Mouse (Mus musculus): Measurements from ENCODE around the gene Lce1l. TPM values are rescaled to one million over a fixed set of nuclear protein-coding genes. Genes with fewer than 3 reads are reported as not detected.
"Not testable (repeated sequence)": the region's sequence is repeated elsewhere in the genome, so short reads cannot be mapped to it uniquely, and the experiment has no call there.

Gene Lce1l
- not detected in 2 replicates for polyA plus RNA-seq (2012)

DNA sequence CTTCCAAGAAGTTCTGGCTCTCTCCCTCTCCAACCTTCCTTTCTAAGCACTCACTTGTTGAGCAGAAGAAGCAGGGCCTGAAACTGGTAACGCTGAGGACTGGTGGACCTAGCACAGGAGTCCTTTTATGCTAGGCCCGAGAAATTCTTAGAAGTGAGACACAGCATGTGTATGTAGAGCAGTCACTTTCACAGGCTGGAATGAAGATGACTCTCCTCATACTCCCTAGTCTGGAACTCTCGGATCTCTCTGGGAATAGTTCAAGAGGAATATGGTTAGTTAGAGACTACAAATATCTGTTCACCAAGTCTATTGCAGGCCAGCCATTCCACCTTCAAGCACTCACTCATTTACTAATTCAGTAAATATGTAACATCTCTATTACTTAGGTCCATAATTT is at the start of gene Lce1l:
Gene Lce1l (minus strand): TSS at position 101 of the 400 bp plus-strand sequence.
- no peak for TF ChIP-seq TAL1 (IDR thresholded peaks at IDR 0.05; ENCODE audit: low read length)
- no peak for TF ChIP-seq GATA1 (IDR thresholded peaks at IDR 0.05; ENCODE audit: low read length)
- H3K27me3 ChIP-seq (ENCODE audit: control insufficient read depth) = no peaks in the 10 kb centered on the region
- no peaks in the 10 kb centered on the region for H3K36me3 ChIP-seq (ENCODE audit: control insufficient read depth)

DNA sequence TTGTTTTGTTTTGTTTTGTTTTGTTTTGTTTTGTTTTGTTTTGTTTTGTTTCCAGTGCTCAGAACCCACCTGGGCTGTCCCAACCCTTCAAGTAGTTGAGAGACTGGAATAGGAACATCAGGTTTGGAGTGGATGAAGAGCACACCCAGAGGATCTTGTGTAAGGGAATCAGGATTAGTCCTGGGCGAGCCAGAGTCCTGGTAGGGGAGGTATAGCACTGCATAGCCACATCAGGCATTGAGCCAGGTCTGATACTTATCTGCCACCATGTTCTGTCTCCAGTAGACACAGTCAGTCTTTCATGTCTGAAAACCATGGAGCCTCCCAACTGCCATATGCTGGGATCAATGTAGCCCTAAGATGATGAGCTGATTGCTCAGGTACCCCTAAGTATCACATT is 43.4 kb upstream of the Lce1l start:
- Histone ChIP-seq H3K9me3 (ENCODE audit: control insufficient read depth, low read length) (no peaks in the 10 kb centered on the region), H3K36me3 (ENCODE audit: control insufficient read depth) (no peaks in the 10 kb centered on the region), H3K27me3 (ENCODE audit: control insufficient read depth) (no peaks in the 10 kb centered on the region), H3K4me3 (replicated peaks) (no peak overlapping the region), H3K4me1 (ENCODE audit: control insufficient read depth) (no peaks in the 10 kb centered on the region)
- no peak for TF ChIP-seq TAL1 (IDR thresholded peaks at IDR 0.05; ENCODE audit: low read length)
- TF ChIP-seq GATA1 (IDR thresholded peaks at IDR 0.05; ENCODE audit: low read length) = no peak

More for the DNA sequence above, at the start of gene Lce1l:
- no peaks in the 10 kb centered on the region for H3K4me1 ChIP-seq (ENCODE audit: control insufficient read depth)
- H3K4me3 ChIP-seq (replicated peaks) = no peak within 1 kb of the TSS
- no peaks in the 10 kb centered on the region for H3K9me3 ChIP-seq (ENCODE audit: control insufficient read depth, low read length)

DNA sequence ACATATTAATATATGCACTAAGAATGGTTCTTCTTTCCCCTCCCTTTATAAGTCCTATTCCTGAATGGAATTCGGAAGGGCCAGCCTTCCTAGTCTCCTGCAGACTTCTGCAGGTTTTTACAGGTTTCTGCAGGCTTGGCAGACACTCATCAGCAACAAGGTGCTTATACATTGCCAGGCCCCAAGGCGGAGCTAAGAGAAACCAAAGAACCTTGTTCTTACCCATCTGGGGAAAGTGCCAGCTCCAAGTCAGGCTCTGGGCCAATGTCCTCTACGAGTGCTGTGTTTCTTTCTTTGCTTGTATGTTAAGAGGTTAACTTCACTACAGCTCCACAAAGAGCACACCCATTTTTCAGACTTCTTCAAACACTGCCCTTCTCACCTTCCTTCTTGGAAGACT is 43.0 kb upstream of the Lce1l start:
- no peaks in the 10 kb centered on the region for H3K4me1 ChIP-seq (ENCODE audit: control insufficient read depth)
- no peak overlapping the region for H3K4me3 ChIP-seq (replicated peaks)
- H3K9me3 ChIP-seq (ENCODE audit: control insufficient read depth, low read length) = no peaks in the 10 kb centered on the region
- no peaks in the 10 kb centered on the region for H3K36me3 ChIP-seq (ENCODE audit: control insufficient read depth)
- H3K27me3 ChIP-seq (ENCODE audit: control insufficient read depth) = no peaks in the 10 kb centered on the region
- no peak for TF ChIP-seq GATA1 (IDR thresholded peaks at IDR 0.05; ENCODE audit: low read length)
- TF ChIP-seq TAL1 (IDR thresholded peaks at IDR 0.05; ENCODE audit: low read length) = no peak

DNA sequence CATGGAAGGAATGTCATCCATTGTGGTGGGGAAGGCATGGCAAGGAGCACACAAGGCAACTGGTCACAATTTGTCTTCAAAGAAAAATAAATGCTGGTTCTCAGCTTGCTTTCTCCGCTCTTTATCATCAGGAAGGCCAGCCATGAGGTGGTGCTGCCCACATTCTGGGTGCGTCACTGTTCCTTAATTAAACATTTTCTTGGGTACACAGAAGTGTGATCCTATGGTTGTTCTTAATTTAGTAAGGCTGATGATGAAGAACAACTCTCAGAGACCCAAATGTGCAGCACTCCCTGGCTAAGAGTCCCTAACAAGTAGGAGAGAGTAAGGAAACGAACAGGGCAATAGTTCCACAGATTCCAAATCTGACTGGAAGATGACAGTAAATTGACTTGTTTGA is 23.1 kb upstream of the Lce1l start:
- Histone ChIP-seq H3K4me1 (ENCODE audit: control insufficient read depth) (no peaks in the 10 kb centered on the region), H3K4me3 (replicated peaks) (no peak overlapping the region), H3K27me3 (ENCODE audit: control insufficient read depth) (no peaks in the 10 kb centered on the region), H3K36me3 (ENCODE audit: control insufficient read depth) (no peaks in the 10 kb centered on the region), H3K9me3 (ENCODE audit: control insufficient read depth, low read length) (peaks cover 2% of the 10 kb centered on the region; the same call in 1 of the 2 replicates)
- TF ChIP-seq TAL1 (IDR thresholded peaks at IDR 0.05; ENCODE audit: low read length) = no peak
- TF ChIP-seq GATA1 (IDR thresholded peaks at IDR 0.05; ENCODE audit: low read length) = no peak

DNA sequence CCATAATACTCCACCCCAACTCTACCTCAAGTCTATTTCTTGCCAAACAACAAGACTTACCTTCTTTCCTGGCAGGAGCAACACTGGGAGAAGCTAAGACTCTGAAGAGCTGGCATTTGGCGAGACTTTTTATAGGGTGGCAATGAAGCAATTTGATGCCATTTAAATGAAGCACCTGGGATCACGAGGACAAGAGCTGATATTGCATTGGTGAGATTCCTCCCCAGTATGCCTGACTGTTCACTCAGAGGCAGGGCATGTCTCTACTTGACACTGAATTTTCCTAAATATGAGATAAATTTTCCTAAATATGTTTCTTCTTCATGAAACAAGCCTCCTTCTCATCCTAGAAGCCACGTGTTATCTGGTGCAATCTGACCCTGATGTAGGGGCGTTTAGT is 19.0 kb upstream of the Lce1l start, which contains the start of gene 2310050C09Rik:
Gene 2310050C09Rik (minus strand): TSS at position 101 of the 400 bp plus-strand sequence.
- no peak for TF ChIP-seq TAL1 (IDR thresholded peaks at IDR 0.05; ENCODE audit: low read length)
- TF ChIP-seq GATA1 (IDR thresholded peaks at IDR 0.05; ENCODE audit: low read length) = no peak
- Histone ChIP-seq H3K4me1 (ENCODE audit: control insufficient read depth) (no peaks in the 10 kb centered on the region), H3K4me3 (replicated peaks) (no peak within 1 kb of the TSS), H3K9me3 (ENCODE audit: control insufficient read depth, low read length) (peaks cover 7% of the 10 kb centered on the region), H3K36me3 (ENCODE audit: control insufficient read depth) (no peaks in the 10 kb centered on the region), H3K27me3 (ENCODE audit: control insufficient read depth) (no peaks in the 10 kb centered on the region)

DNA sequence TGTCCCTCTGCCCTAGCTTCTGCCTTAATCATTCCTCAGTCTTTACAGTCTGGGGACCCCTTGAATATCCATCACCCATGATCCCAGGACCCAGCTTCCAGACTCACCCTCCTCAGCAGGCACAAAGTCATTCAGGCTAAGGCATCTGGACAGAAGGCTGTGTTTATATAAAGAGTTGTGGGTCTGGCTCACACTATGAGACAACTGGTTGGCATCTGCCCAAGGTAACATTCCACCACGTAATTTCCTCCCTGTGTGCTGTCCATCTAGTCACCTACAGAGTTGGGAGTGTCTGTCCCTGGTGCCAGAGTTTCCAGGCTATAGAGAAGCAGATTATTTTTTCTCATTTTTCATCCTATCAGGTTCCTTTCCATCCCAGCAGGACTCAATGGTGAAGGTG is 24.0 kb downstream of the Lce1l start, which contains the start of gene Kprp:
Gene Kprp (minus strand): TSS at position 140 of the 400 bp plus-strand sequence.
- Histone ChIP-seq H3K4me3 (replicated peaks) (no peak within 1 kb of the TSS), H3K9me3 (ENCODE audit: control insufficient read depth, low read length) (peaks cover 19% of the 10 kb centered on the region), H3K36me3 (ENCODE audit: control insufficient read depth) (no peaks in the 10 kb centered on the region), H3K4me1 (ENCODE audit: control insufficient read depth) (no peaks in the 10 kb centered on the region), H3K27me3 (ENCODE audit: control insufficient read depth) (no peaks in the 10 kb centered on the region)
- TF ChIP-seq GATA1 (IDR thresholded peaks at IDR 0.05; ENCODE audit: low read length) (no peak), TAL1 (IDR thresholded peaks at IDR 0.05; ENCODE audit: low read length) (no peak)

DNA sequence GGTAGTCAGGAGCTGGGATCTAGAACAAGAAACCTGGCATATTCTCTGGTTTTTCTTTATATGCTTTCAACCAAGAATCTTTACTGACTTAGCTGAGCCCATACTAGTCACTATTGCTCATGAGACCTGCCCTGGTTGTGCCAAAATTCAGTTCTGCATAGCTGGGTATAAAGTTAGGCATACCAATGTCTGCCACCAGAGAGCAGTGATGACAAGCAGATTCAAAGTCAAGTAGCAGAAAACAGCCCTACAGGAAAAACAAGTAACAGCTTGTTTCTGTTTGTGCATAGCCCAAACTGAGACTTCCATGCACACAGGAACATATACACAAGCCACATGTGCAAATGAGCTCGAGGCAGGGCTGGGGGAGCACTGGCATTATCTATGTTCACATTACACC is 25.3 kb downstream of the Lce1l start:
- Histone ChIP-seq H3K36me3 (ENCODE audit: control insufficient read depth) (no peaks in the 10 kb centered on the region), H3K4me1 (ENCODE audit: control insufficient read depth) (no peaks in the 10 kb centered on the region), H3K4me3 (replicated peaks) (no peak overlapping the region), H3K27me3 (ENCODE audit: control insufficient read depth) (no peaks in the 10 kb centered on the region), H3K9me3 (ENCODE audit: control insufficient read depth, low read length) (peaks cover 19% of the 10 kb centered on the region)
- TF ChIP-seq TAL1 (IDR thresholded peaks at IDR 0.05; ENCODE audit: low read length) (no peak), GATA1 (IDR thresholded peaks at IDR 0.05; ENCODE audit: low read length) (no peak)

DNA sequence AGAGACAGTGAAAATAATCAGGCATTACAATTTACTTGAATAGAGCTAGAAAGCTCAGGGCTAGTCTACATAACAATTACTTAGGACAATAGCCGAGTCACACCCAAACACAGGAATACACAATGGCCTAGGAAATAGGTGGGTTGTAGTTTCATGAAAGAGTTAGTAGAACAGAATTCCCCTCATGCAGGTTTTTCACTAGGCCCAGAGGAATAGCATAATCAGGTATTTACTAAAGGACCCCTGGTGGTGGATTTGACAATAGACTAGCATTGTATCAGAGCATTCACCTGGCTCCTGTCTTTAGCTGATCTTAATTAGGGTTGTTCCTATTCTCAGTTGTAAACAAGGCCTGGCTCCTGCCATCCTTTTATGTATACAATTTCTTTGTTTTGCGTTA is 35.0 kb downstream of the Lce1l start:
- not testable (repeated sequence) for H3K4me1 ChIP-seq (ENCODE audit: control insufficient read depth); H3K4me3 ChIP-seq (replicated peaks); H3K27me3 ChIP-seq (ENCODE audit: control insufficient read depth); H3K36me3 ChIP-seq (ENCODE audit: control insufficient read depth); H3K9me3 ChIP-seq (ENCODE audit: control insufficient read depth, low read length)

DNA sequence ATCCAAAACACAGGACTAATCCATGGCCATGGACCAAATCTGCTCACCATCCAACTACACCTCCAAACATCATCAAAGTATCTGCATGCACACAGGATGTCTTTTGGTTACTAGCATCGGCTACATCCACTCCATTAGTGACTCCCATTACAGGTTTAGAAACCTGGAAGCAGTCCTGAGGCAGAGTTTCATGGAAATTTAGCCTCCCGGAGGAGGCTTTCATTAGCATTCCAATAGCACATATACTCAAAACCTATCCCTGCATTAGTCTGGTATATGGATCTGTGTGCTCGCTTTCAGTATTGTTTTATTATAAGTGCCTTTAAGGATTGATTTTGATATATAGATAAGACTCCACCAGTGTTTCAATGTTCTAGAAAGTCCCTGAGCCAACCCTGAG is 35.5 kb downstream of the Lce1l start:
- H3K27me3 ChIP-seq (ENCODE audit: control insufficient read depth) = no peaks in the 10 kb centered on the region
- no peaks in the 10 kb centered on the region for H3K4me1 ChIP-seq (ENCODE audit: control insufficient read depth)
- no peak for TF ChIP-seq TAL1 (IDR thresholded peaks at IDR 0.05; ENCODE audit: low read length)
- TF ChIP-seq GATA1 (IDR thresholded peaks at IDR 0.05; ENCODE audit: low read length) = no peak
- no peaks in the 10 kb centered on the region for H3K36me3 ChIP-seq (ENCODE audit: control insufficient read depth)
- H3K9me3 ChIP-seq (ENCODE audit: control insufficient read depth, low read length) = no peaks in the 10 kb centered on the region
- H3K4me3 ChIP-seq (replicated peaks) = no peak overlapping the region

DNA sequence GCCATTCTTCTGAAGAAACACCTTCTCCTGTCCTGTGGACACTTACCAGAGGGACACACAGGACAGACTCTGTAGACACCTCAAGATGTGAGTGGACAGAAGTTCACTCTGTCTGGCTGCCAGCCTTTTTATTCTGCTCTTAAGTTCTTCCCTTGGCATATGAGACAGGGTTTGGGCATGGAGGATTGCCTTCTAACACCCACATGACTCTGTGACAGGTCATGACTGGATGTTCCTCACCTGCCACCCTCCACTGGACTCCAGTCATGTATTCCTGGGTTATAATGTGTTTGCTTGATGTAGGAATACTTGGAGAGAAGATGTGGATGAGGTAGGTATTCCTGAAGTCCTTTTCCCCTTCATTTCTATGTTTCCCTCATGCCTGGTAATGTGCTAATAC is 43.3 kb downstream of the Lce1l start, which contains the start of gene Lce1k:
Gene Lce1k (minus strand): TSS at position 101 of the 400 bp plus-strand sequence.
- peaks cover 2% of the 10 kb centered on the region; the same call in 1 of the 2 replicates for H3K9me3 ChIP-seq (ENCODE audit: control insufficient read depth, low read length)
- no peaks in the 10 kb centered on the region for H3K27me3 ChIP-seq (ENCODE audit: control insufficient read depth)
- no peak within 1 kb of the TSS for H3K4me3 ChIP-seq (replicated peaks)
- no peak for TF ChIP-seq GATA1 (IDR thresholded peaks at IDR 0.05; ENCODE audit: low read length)
- no peak for TF ChIP-seq TAL1 (IDR thresholded peaks at IDR 0.05; ENCODE audit: low read length)
- no peaks in the 10 kb centered on the region for H3K36me3 ChIP-seq (ENCODE audit: control insufficient read depth)
- H3K4me1 ChIP-seq (ENCODE audit: control insufficient read depth) = no peaks in the 10 kb centered on the region

Other genes starting within 250 kb of the Lce1l start
- gene 2210017I01Rik, start 243.8 kb downstream of the Lce1l start, polyA plus RNA-seq (2012) = not detected in 2 replicates
- not detected in 2 replicates for gene Lce6a, start 229.6 kb downstream of the Lce1l start, polyA plus RNA-seq (2012)
- gene Lce1a1, start 203.0 kb downstream of the Lce1l start, polyA plus RNA-seq (2012) = not detected in 2 replicates
- gene Lce1b, start 194.4 kb downstream of the Lce1l start, polyA plus RNA-seq (2012) = not detected in 2 replicates
- not detected in 2 replicates for gene Lce1a2, start 181.0 kb downstream of the Lce1l start, polyA plus RNA-seq (2012)
- gene Lce1c, start 172.0 kb downstream of the Lce1l start, polyA plus RNA-seq (2012) = not detected in 2 replicates
- gene Lce1d, start 164.1 kb downstream of the Lce1l start, polyA plus RNA-seq (2012) = not detected in 2 replicates
- not detected in 2 replicates for gene Lce1e, start 142.2 kb downstream of the Lce1l start, polyA plus RNA-seq (2012)
- not detected in 2 replicates for gene Lce1f, start 130.9 kb downstream of the Lce1l start, polyA plus RNA-seq (2012)
- gene Gm38119, start 112.2 kb downstream of the Lce1l start, polyA plus RNA-seq (2012) = not detected in 2 replicates
- not detected in 2 replicates for gene Lce1g, start 98.9 kb downstream of the Lce1l start, polyA plus RNA-seq (2012)
- gene Lce1h, start 86.2 kb downstream of the Lce1l start, polyA plus RNA-seq (2012) = not detected in 2 replicates
- not detected in 2 replicates for gene Lce1i, start 72.4 kb downstream of the Lce1l start, polyA plus RNA-seq (2012)
- not detected in 2 replicates for gene Lce1j, start 60.8 kb downstream of the Lce1l start, polyA plus RNA-seq (2012)
- gene Lce1k, start 43.4 kb downstream of the Lce1l start, polyA plus RNA-seq (2012) = not detected in 2 replicates
- gene Kprp, start 24.0 kb downstream of the Lce1l start, polyA plus RNA-seq (2012) = not detected in 2 replicates
- gene 2310050C09Rik, start 18.9 kb upstream of the Lce1l start, polyA plus RNA-seq (2012) = not detected in 2 replicates
- not detected in 2 replicates for gene Lce3a, start 74.9 kb upstream of the Lce1l start, polyA plus RNA-seq (2012)
- gene Lce3b, start 81.7 kb upstream of the Lce1l start, polyA plus RNA-seq (2012) = not detected in 2 replicates
- not detected in 2 replicates for gene Lce3c, start 93.2 kb upstream of the Lce1l start, polyA plus RNA-seq (2012)
- gene Lce3d, start 106.1 kb upstream of the Lce1l start, polyA plus RNA-seq (2012) = not detected in 2 replicates
- not detected in 2 replicates for gene Lce3e, start 115.8 kb upstream of the Lce1l start, polyA plus RNA-seq (2012)
- not detected in 2 replicates for gene Lce3f, start 140.9 kb upstream of the Lce1l start, polyA plus RNA-seq (2012)
- gene Crct1, start 164.4 kb upstream of the Lce1l start, polyA plus RNA-seq (2012) = not detected in 2 replicates
- gene Lce1m, start 167.8 kb upstream of the Lce1l start, polyA plus RNA-seq (2012) = not detected in 2 replicates
- not detected in 2 replicates for gene Gm4858, start 217.5 kb upstream of the Lce1l start, polyA plus RNA-seq (2012)